Mouse (Mus musculus) hindbrain, embryonic 16.5 days (tissue): ENCODE results near the gene Slu7. TPM values are rescaled to one million over a fixed set of nuclear protein-coding genes. Genes with fewer than 3 reads are reported as not detected.

Source experiments
- ATAC-seq: fragments of 200-750 bp; cut with Nextera tagmentation; 2 replicates; pipeline ENCODE4 v1.8.0; 2017; ENCODE audit warnings: moderate TSS enrichment, moderate library complexity
- H3K27ac ChIP-seq: fragments of 300-500 bp; sonication (generic); 2 replicates; pipeline ENCODE4 v1.5.1; 2014; ENCODE audit warnings: low read depth, mild to moderate bottlenecking, control low read depth, low read length, moderate library complexity
- H3K27me3 ChIP-seq: fragments of 300-500 bp; sonication (generic); replicated peaks from 2 replicates; pipeline ENCODE4 v1.6.1; 2014; ENCODE audit warnings: low read length; ENCODE audit not compliant: control insufficient read depth, insufficient read depth
- H3K36me3 ChIP-seq: fragments of 300-500 bp; sonication (generic); 2 replicates; pipeline ENCODE4 v1.6.1; 2014; ENCODE audit warnings: mild to moderate bottlenecking, low read length, moderate library complexity, mixed read lengths; ENCODE audit not compliant: control insufficient read depth, insufficient read depth
- H3K4me1 ChIP-seq: fragments of 300-500 bp; sonication (generic); 2 replicates; pipeline ENCODE4 v1.6.1; 2014; ENCODE audit warnings: low read depth, low read length; ENCODE audit not compliant: control insufficient read depth, insufficient read depth
- H3K4me2 ChIP-seq: fragments of 300-500 bp; sonication (generic); 2 replicates; pipeline ENCODE4 v1.6.1; 2014; ENCODE audit warnings: mild to moderate bottlenecking, low read length, control low read depth, moderate library complexity
- H3K4me3 ChIP-seq: fragments of 300-500 bp; sonication (generic); 2 replicates; pipeline ENCODE4 v1.5.1; 2014; ENCODE audit warnings: mild to moderate bottlenecking, low read length, control low read depth, moderate library complexity
- H3K9ac ChIP-seq: fragments of 300-500 bp; sonication (generic); 2 replicates; pipeline ENCODE4 v1.6.1; 2014; ENCODE audit warnings: low read depth, mild to moderate bottlenecking, control low read depth, low read length, moderate library complexity
- H3K9me3 ChIP-seq: fragments of 300-500 bp; sonication (generic); 2 replicates; pipeline ENCODE4 v1.6.1; 2014; ENCODE audit warnings: mild to moderate bottlenecking, low read length, moderate library complexity; ENCODE audit not compliant: control insufficient read depth
- WGBS: fragments of 180-500 bp; shearing (Covaris S2); extraction: QIAGEN DNeasy Blood & Tissue Kit; methylation state at CpG from one replicate; pipeline ENCODE4 v1.1.7; 2014; 5-methylcytosine and 5-hydroxymethylcytosine counted together
- polyA plus RNA-seq: library from polyadenylated mRNA; unstranded; fragments of >200 nt; fragmentation: Nextera tagmentation; extraction: Ambion mirVana; gene quantifications from 2 replicates; pipeline ENCODE4 v1.2.1, GENCODE M21; 2015

Slu7 gene
- polyA plus RNA-seq, 1 experiment from 2014 or later: 55.2 TPM

DNA sequence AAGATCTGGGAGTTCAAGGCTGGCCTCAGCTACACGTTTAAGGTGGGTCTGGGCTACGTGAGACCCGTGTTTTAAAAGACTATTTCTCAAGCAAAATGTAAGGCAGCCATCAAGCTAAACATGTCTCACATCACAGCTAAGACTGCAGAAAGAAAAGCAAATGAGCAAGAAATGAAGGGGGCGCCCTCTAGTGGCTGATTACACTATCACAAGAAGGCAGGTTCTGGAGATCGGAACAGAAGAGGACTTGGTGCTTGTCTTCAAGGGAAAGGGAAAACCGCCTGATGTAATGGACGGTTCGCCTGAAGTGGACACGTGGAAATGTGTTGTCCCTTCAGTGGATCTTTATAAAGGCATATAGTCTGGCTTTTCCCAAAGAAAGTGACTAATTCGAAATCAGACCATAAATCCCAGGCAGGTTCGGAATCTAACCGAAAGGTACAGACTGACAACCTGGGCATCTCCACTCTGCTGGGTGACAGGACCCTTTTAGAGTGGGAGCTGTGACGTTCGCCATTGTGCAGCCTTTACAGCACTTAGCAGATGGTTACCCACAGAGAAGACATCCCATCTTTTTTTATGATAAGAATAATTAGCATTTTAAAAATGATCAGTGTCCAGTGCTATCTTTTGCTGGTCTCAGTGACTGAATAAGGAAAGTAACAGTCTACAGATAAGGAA, 20.6 kb upstream of the Slu7 start:
- H3K27me3 ChIP-seq: no peaks in the 10 kb centered on the region
- no peak overlapping the region for H3K4me3 ChIP-seq
- peak; percentile 83; the same call in 1 of the 2 replicates for ATAC-seq
- H3K27ac ChIP-seq: no peak overlapping the region
- H3K36me3 ChIP-seq: no peaks in the 10 kb centered on the region
- H3K4me1 ChIP-seq: no peaks in the 10 kb centered on the region
- no peak overlapping the region; the same call in 1 of the 2 replicates for H3K4me2 ChIP-seq
- no peaks in the 10 kb centered on the region for H3K9me3 ChIP-seq
- WGBS: 25% methylated on average over 14 of the region's 14 CpGs
- no peak overlapping the region for H3K9ac ChIP-seq

- no peak overlapping the region for H3K4me2 ChIP-seq
- 0 out of 2 replicates have a peak, but pooled peaks have one; percentile 24 for ATAC-seq
- no peak overlapping the region for H3K27ac ChIP-seq
- WGBS: 32% methylated on average over 7 of the region's 7 CpGs
- no peaks in the 10 kb centered on the region for H3K36me3 ChIP-seq
- no peaks in the 10 kb centered on the region for H3K27me3 ChIP-seq
- H3K4me1 ChIP-seq: no peaks in the 10 kb centered on the region
- H3K9me3 ChIP-seq: no peaks in the 10 kb centered on the region
- H3K9ac ChIP-seq: no peak overlapping the region
- no peak overlapping the region for H3K4me3 ChIP-seq
Measured at GRCm38 (mm10) chr11:43417201-43417600, 16.3 kb upstream of the Slu7 start.

GRCm38 (mm10) chr11:43424386-43424785, 9.2 kb upstream of the Slu7 start:
- no peak overlapping the region for H3K4me2 ChIP-seq
- H3K4me3 ChIP-seq: no peak overlapping the region
- H3K36me3 ChIP-seq: no peaks in the 10 kb centered on the region
- no peaks in the 10 kb centered on the region for H3K27me3 ChIP-seq
- H3K9ac ChIP-seq: no peak overlapping the region
- H3K4me1 ChIP-seq: peaks cover 5% of the 10 kb centered on the region
- no peak for ATAC-seq
- H3K9me3 ChIP-seq: no peaks in the 10 kb centered on the region
- WGBS: 77% methylated on average over 5 of the region's 5 CpGs
- H3K27ac ChIP-seq: no peak overlapping the region

- H3K4me2 ChIP-seq: peak overlapping the region; percentile 75
- H3K27me3 ChIP-seq: no peaks in the 10 kb centered on the region
- ATAC-seq: no peak
- peak overlapping the region; percentile 70 for H3K4me3 ChIP-seq
- peaks cover 5% of the 10 kb centered on the region for H3K4me1 ChIP-seq
- H3K27ac ChIP-seq: no peak overlapping the region
- H3K9me3 ChIP-seq: no peaks in the 10 kb centered on the region
- H3K9ac ChIP-seq: no peak overlapping the region
- WGBS: 91% methylated on average over 9 of the region's 9 CpGs
- no peaks in the 10 kb centered on the region for H3K36me3 ChIP-seq
Measured at GRCm38 (mm10) chr11:43425166-43425709, 8.3 kb upstream of the Slu7 start.

- Histone ChIP-seq H3K4me3 (peak within 1 kb of the TSS; percentile 70), H3K9me3 (no peaks in the 10 kb centered on the region), H3K9ac (peak within 1 kb of the TSS; percentile 68), H3K4me2 (peak within 1 kb of the TSS; percentile 75), H3K36me3 (no peaks in the 10 kb centered on the region), H3K4me1 (peaks cover 5% of the 10 kb centered on the region), H3K27me3 (no peaks in the 10 kb centered on the region), H3K27ac (no peak within 1 kb of the TSS)
- WGBS: 3% methylated on average over 24 of the region's 27 CpGs
- ATAC-seq: peak; percentile 98
Measured at GRCm38 (mm10) chr11:43425824-43426413, 7.6 kb upstream of the Slu7 start, which contains the start of gene Pttg1. Gene Pttg1 (minus strand): TSS chr11:43426251.

DNA sequence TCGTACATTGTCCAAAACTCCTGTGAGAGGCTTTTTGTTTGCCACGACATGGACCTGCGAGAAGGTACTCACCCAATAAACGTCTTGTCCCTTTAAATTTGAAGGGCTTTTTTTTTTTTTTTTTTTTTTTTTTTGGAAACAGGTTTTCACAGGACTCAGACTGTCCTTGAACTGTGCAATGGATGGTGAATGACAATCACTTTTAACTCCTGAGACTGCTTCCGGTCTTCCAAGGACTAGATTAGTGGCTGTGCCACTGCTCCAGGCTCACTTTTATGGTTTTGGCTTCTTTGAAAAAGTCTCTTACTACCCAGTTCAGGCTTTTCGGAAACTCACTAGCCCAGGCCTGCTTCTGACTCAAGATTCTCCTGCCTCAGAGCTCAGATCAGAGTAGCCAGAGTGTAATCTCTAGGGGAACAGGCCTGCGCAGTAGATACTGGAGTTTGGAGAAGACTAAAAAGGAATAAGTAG, 7.1 kb upstream of the Slu7 start:
- ATAC-seq: peak; percentile 65
- Histone ChIP-seq H3K9me3 (no peaks in the 10 kb centered on the region), H3K4me2 (peak overlapping the region; percentile 75), H3K9ac (peak overlapping the region; percentile 68), H3K36me3 (no peaks in the 10 kb centered on the region), H3K4me3 (peak overlapping the region; percentile 70), H3K27ac (no peak overlapping the region), H3K27me3 (no peaks in the 10 kb centered on the region), H3K4me1 (peaks cover 5% of the 10 kb centered on the region)
- WGBS: 20% methylated on average over 7 of the region's 7 CpGs

DNA sequence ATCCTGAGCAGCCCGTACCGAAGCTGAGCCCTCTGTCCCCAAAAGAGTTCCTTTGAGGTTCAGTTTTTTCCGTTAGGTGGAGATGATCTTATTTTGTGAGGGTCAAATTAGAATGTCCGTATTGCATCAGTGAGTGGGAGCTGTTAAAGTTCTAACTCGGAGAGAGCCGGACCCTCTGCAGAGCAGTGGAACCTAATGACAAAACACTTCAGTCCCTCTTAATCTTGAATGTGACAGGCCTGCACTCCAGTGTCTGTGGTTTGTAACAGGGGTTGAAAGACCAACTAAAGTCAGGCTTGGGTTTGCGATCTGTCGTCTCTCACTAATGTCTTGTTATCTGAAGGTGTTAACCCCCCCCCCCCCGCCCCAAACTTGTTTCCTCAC, 472 bp downstream of the Slu7 start:
- H3K4me1 ChIP-seq: peaks cover 10% of the 10 kb centered on the region
- H3K9ac ChIP-seq: peak overlapping the region; percentile 78
- 5% methylated on average over 9 of the region's 9 CpGs for WGBS
- peaks cover 7% of the 10 kb centered on the region for H3K36me3 ChIP-seq
- H3K4me3 ChIP-seq: peak overlapping the region; percentile 93
- H3K27ac ChIP-seq: no peak overlapping the region; the same call in 1 of the 2 replicates
- H3K4me2 ChIP-seq: peak overlapping the region; percentile 80
- no peaks in the 10 kb centered on the region for H3K27me3 ChIP-seq
- no peaks in the 10 kb centered on the region for H3K9me3 ChIP-seq
- peak; percentile 59 for ATAC-seq

DNA sequence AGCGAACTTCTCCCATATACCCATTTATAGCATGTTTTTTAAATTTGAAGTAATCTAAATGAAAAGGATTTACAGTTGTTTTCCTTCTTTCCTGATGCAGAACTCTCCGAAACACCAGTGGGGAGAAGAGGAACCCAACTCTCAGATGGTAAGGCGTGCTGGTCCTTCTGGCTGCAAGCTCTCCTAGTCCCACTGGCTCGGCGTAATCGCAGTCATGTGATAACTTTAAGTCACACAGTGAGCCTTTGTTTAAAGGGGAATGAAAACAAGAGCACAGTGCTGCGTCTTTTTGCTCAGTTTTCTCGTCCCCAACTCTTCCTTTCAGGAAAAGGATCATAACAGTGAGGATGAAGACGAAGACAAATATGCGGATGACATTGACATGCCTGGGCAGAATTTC, 7.6 kb downstream of the Slu7 start:
- Histone ChIP-seq H3K27ac (no peak overlapping the region), H3K9ac (no peak overlapping the region), H3K4me3 (no peak overlapping the region), H3K9me3 (no peaks in the 10 kb centered on the region), H3K4me1 (no peaks in the 10 kb centered on the region), H3K4me2 (no peak overlapping the region), H3K27me3 (no peaks in the 10 kb centered on the region), H3K36me3 (peaks cover 72% of the 10 kb centered on the region)
- WGBS: 97% methylated on average over 10 of the region's 10 CpGs
- no peak for ATAC-seq

DNA sequence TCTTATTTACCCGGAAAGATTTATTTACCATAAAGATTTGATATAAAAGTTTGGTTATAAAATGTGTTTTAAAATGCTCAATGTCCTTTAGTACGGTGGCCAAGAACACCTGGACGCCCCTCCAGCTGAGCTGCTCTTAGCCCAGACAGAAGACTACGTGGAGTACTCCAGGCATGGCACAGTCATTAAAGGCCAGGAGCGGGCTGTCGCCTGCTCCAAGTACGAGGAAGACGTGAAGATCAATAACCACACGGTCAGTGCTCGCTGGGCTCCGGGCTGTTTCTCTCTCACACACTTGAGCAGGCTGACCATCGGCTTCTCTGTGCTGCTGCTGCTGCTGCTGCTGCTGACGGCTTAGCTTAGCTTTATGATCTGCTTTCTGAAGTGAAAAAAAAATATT, 9.6 kb downstream of the Slu7 start:
- no peak for ATAC-seq
- Histone ChIP-seq H3K4me1 (no peaks in the 10 kb centered on the region), H3K9me3 (no peaks in the 10 kb centered on the region), H3K4me2 (no peak overlapping the region), H3K27me3 (no peaks in the 10 kb centered on the region), H3K9ac (no peak overlapping the region), H3K4me3 (no peak overlapping the region), H3K36me3 (peaks cover 78% of the 10 kb centered on the region), H3K27ac (no peak overlapping the region)
- WGBS: 94% methylated on average over 13 of the region's 13 CpGs
